Mouse (Mus musculus): ENCODE data around the gene Sprr2a3.
"Not testable (repeated sequence)": the region's sequence is repeated elsewhere in the genome, so short reads cannot be mapped to it uniquely, and the experiment has no call there.

Gene Sprr2a3

DNA sequence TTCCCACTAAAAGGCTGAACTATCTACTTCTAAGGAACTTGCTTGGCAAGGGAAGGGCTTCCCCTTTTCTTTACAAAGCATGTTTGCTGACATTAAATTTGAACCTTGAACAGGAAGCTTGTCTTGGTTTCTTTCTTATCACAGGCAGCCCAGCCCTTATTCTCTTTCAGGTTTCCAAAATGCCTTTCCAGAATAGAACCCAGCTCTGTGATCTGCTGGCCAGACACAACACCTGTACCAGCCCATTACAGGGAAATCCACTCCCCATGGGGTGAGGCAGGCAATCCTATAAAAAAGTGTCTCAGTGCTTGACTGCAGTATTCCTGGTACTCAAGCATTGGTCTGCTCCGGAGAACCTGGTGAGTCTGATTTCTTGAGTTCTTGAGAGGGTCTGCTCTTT lies at the start of gene Sprr2a3:
Sprr2a3 (plus strand) TSS at position 317 of the 400 bp plus-strand sequence.
- not testable (repeated sequence) for DNase-seq (ENCODE audit: low spot score in 2 of 2)

DNA sequence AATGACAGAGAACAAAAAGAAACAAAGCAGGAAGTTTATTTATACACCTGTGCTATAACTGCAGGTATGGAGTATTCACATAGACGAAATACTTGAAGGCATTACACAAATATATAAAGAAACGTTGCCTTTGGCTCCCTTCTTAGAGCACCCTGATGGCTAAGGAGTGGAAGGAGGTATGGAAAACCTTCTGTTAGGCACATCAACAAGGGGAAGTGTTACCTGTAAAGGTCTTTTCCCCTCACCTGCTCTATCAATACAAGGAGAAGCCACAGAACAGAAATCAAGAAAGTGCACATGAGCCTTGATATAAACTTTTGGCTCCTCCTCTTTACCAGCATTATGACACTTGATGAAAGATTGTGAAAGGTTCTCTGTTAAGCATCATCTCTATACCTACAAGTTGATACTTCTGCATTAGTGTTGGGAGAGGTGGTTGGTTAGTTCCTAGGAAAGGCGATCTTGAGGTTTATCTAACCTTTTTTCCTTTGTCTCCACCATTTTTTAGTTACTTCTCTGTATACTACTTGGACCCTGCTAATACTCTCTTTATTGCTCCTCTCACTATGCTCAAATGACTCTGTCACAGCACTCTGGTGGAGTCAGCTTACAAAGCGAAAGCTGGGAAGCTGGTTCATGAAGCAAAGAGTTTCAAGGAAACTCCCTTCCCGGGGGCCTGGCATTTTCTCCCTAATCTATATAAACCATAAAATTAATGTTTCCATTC lies 48.6 kb upstream of the Sprr2a3 start:
- DNase-seq (ENCODE audit: low spot score in 2 of 2): not testable (repeated sequence)

DNA sequence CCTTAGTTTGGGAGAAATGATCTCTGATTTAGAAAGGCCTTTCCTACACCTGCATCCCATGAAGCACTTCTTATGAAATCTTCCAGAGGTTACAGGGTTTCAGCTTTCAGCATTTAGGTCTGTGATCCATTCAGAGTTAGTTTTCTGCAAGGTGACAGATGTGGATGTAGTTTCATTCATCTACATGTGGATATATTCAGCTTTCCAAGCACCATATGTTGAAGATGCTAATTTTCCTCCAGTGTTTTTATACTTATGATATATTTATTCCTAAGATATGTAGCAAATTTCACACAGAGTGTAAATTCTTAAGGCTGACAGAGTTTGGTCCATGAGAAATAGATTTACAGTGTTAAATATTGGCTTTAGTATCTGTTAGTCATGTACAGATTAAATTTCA lies 46.5 kb upstream of the Sprr2a3 start:
- not testable (repeated sequence) for DNase-seq (ENCODE audit: low spot score in 2 of 2)

DNA sequence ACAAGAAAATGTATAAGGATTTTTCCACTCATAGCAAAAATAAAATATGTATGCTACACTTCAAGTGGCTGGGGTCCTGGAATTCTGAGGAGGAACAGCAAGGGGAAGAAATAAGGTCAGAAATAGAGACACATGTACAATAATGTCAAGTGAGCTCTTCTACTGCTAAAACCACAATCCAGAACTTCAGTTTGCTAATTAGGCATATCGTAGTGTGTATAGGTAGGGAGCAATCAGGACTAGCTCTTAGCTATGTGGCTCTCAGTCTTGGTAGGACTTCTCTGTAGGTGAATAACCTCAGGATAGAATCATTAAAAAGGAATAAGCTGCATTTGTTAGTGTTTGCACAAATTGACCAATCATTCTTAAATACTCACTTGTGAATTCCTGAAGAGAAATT lies 46.0 kb upstream of the Sprr2a3 start:
- DNase-seq (ENCODE audit: low spot score in 2 of 2): not testable (repeated sequence)

DNA sequence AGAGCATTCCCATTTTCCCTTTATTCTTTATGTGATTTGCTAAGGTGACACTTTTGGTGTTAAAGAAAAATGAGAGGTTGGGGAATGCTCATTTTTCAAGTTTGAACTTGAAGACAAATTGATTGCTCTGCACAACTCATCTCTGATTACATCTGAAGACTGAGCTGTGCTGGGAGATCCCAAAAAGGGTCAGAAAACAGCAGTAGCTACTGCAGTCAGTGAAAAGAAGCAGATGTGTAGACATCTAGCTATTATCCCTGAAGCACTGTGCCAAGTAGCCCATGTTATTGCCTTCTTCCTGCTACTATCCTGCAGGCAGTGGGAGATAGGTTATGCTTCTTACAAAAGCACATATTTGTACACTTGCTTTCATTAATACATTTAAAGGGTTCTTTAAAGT lies 40.4 kb upstream of the Sprr2a3 start:
- DNase-seq (ENCODE audit: low spot score in 2 of 2): not testable (repeated sequence)

DNA sequence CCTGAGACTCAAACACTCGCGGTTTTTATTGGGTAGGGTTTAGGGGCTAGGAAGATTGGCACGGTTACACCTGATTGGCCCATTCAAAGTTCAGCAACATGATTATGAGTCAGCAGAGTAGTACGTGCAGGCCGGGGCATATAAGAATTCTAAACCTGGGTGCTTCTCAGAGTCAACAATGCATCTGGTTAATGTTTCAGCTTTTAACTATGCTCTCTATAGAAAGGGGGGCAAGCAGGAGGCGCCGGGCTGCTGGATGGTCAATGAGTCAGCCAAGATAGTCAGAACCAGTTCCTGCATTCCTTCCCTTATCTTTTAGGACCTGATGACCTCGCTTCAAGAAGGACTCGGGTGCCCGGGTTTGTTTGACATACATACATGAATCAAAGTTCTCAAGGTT lies 39.0 kb upstream of the Sprr2a3 start:
- DNase-seq (ENCODE audit: low spot score in 2 of 2): not testable (repeated sequence)

DNA sequence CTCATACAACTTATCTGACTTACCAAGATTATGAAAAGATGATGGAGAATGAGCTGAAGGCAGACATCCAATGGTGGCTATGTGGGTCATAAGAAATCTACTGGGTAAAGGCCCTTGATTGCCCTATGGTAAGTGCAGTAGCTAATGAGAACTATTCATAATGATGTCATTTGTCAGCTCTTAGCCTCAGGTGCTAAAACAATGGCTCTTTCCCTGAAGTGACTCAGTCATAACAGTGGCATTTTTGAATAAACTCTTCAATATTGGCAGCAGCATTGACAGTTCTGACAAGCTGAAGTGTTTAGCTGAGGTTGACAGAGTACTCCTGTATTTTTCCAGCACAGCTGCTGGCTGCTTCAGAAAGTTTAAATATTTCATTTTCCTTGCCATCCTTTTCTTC lies 36.7 kb upstream of the Sprr2a3 start:
- DNase-seq (ENCODE audit: low spot score in 2 of 2): not testable (repeated sequence)

DNA sequence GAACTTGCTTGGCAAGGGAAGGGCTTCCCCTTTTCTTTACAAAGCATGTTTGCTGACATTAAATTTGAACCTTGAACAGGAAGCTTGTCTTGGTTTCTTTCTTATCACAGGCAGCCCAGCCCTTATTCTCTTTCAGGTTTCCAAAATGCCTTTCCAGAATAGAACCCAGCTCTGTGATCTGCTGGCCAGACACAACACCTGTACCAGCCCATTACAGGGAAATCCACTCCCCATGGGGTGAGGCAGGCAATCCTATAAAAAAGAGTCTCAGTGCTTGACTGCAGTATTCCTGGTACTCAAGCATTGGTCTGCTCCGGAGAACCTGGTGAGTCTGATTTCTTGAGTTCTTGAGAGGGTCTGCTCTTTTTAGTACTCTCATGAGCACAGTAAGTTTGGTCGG lies 34.8 kb upstream of the Sprr2a3 start:
- not testable (repeated sequence) for DNase-seq (ENCODE audit: low spot score in 2 of 2)

DNA sequence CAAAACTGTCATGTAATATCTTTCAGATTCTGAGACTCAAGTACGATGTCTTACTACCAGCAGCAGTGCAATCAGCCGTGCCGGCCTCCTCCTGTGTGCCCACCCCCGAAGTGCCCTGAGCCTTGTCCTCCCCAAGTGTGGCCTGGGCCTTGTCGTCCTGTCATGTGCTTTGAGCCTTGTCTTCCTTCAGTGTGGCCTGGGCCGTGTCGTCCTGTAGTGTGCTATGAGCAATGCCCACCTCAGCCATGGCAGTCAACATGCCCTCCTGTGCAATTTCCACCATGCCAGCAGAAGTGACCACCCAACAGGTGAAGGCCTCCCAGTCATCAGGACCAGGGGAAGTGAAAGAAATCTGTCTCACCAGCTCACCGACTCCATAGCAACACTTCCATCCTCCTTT lies 31.4 kb upstream of the Sprr2a3 start:
- not testable (repeated sequence) for DNase-seq (ENCODE audit: low spot score in 2 of 2)

DNA sequence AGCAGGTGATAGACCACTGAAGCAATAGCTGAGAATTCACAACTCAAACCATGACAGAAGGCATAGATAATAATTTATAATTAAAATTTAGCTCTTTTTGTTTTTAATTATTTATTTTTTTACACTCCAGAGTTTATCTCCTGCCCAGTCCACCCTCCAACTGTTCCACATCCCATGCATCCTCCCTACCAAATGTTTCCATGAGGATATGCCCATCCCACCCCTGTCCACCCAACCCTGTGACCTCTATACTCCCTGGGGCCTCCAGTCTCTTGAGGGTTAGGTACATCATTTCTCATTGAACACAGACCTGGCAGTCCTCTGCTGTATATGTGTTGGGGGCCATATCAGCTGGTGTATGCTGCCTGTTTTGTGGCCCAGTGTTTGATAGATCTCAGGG lies 26.7 kb upstream of the Sprr2a3 start:
- DNase-seq (ENCODE audit: low spot score in 2 of 2): not testable (repeated sequence)

DNA sequence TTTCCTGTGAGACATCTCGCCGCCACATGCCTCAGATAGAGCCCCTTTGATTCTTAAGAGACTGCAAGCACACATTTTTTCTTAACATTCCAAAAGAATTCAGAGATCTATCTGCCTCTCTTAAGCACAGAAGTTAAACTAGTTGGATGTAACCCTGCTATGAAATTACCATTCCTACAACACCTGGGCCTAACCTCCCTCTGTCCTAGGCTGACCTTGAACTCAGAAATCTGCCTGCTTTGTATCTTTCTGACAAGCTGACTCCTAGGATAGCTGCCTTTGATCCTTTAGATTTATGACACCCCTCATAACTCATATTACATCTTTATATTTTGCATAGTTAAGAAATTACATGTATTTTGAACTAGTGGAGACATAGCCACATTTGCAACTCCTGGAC lies 21.8 kb upstream of the Sprr2a3 start:
- DNase-seq (ENCODE audit: low spot score in 2 of 2): not testable (repeated sequence)

DNA sequence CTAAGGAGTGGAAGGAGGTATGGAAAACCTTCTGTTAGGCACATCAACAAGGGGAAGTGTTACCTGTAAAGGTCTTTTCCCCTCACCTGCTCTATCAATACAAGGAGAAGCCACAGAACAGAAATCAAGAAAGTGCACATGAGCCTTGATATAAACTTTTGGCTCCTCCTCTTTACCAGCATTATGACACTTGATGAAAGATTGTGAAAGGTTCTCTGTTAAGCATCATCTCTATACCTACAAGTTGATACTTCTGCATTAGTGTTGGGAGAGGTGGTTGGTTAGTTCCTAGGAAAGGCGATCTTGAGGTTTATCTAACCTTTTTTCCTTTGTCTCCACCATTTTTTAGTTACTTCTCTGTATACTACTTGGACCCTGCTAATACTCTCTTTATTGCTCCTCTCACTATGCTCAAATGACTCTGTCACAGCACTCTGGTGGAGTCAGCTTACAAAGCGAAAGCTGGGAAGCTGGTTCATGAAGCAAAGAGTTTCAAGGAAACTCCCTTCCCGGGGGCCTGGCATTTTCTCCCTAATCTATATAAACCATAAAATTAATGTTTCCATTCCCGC lies 13.7 kb upstream of the Sprr2a3 start:
- not testable (repeated sequence) for DNase-seq (ENCODE audit: low spot score in 2 of 2)

DNA sequence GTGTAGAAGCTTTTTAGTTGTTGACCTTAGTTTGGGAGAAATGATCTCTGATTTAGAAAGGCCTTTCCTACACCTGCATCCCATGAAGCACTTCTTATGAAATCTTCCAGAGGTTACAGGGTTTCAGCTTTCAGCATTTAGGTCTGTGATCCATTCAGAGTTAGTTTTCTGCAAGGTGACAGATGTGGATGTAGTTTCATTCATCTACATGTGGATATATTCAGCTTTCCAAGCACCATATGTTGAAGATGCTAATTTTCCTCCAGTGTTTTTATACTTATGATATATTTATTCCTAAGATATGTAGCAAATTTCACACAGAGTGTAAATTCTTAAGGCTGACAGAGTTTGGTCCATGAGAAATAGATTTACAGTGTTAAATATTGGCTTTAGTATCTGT lies 11.7 kb upstream of the Sprr2a3 start:
- not testable (repeated sequence) for DNase-seq (ENCODE audit: low spot score in 2 of 2)

DNA sequence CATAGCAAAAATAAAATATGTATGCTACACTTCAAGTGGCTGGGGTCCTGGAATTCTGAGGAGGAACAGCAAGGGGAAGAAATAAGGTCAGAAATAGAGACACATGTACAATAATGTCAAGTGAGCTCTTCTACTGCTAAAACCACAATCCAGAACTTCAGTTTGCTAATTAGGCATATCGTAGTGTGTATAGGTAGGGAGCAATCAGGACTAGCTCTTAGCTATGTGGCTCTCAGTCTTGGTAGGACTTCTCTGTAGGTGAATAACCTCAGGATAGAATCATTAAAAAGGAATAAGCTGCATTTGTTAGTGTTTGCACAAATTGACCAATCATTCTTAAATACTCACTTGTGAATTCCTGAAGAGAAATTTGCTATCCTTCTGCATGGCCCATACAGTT lies 11.2 kb upstream of the Sprr2a3 start:
- DNase-seq (ENCODE audit: low spot score in 2 of 2): not testable (repeated sequence)

DNA sequence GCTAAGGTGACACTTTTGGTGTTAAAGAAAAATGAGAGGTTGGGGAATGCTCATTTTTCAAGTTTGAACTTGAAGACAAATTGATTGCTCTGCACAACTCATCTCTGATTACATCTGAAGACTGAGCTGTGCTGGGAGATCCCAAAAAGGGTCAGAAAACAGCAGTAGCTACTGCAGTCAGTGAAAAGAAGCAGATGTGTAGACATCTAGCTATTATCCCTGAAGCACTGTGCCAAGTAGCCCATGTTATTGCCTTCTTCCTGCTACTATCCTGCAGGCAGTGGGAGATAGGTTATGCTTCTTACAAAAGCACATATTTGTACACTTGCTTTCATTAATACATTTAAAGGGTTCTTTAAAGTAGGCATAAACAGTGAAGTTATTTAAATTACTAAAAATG lies 5.6 kb upstream of the Sprr2a3 start:
- not testable (repeated sequence) for DNase-seq (ENCODE audit: low spot score in 2 of 2)

DNA sequence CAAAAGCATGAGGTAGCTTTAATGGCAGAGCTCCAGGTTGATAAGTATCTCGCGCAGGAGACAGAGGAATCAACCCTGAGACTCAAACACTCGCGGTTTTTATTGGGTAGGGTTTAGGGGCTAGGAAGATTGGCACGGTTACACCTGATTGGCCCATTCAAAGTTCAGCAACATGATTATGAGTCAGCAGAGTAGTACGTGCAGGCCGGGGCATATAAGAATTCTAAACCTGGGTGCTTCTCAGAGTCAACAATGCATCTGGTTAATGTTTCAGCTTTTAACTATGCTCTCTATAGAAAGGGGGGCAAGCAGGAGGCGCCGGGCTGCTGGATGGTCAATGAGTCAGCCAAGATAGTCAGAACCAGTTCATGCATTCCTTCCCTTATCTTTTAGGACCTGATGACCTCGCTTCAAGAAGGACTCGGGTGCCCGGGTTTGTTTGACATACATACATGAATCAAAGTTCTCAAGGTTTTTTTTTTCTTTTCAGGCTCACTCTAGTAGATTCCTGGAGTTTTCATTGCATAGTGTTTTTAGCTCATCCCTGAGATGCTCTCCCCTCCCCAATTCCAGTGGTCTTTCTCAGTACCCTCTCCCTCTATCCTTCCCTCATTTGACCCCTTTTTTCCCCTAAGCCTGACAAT lies 4.1 kb upstream of the Sprr2a3 start:
- not testable (repeated sequence) for DNase-seq (ENCODE audit: low spot score in 2 of 2)

DNA sequence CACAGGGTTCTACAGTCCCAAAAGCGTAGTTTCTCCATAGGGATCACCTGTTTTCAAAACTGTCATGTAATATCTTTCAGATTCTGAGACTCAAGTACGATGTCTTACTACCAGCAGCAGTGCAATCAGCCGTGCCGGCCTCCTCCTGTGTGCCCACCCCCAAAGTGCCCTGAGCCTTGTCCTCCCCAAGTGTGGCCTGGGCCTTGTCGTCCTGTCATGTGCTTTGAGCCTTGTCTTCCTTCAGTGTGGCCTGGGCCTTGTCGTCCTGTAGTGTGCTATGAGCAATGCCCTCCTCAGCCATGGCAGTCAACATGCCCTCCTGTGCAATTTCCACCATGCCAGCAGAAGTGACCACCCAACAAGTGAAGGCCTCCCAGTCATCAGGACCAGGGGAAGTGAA lies 3.3 kb downstream of the Sprr2a3 start:
- DNase-seq (ENCODE audit: low spot score in 2 of 2): not testable (repeated sequence)

DNA sequence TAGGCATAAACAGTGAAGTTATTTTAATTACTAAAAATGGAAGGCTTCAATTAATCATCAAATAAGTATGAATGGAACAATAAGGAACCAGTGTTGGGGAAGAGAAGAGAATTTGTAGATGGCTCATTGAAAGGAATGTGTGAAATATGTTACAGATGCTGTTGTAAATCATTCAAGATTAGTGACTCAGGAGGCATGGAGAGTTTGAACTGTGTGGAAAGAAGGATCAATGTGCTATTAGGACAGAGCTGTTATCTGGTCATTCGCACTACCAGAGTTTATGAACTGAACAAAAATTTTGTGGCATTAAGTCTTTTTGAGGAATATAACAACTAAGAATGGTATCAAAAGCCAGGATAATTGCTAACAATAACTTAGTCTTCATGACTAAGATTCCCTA lies 22.2 kb downstream of the Sprr2a3 start:
- no peak for DNase-seq (ENCODE audit: low spot score in 2 of 2)

DNA sequence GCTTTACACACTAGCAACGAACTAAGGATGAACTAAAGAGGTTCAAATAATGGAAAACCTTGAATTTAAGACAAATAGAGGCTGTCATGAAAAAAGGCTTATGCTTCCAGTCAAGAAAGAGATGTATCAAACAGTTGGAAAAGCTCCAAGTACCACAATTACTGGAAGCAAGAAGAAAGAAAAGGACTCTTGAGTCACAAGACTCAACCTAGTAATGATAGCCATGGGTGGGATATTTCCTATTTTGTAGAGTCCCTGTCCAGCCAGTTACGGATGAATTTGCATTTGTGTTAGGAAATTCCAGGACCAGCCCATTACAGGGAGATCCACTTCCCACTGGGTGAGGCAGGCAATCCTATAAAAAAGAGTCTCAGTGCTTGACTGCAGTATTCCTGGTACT lies 31.1 kb downstream of the Sprr2a3 start, which contains the start of gene Sprr2b:
Sprr2b (plus strand) TSS at position 301 of the 400 bp plus-strand sequence.
- DNase-seq (ENCODE audit: low spot score in 2 of 2): no peak

DNA sequence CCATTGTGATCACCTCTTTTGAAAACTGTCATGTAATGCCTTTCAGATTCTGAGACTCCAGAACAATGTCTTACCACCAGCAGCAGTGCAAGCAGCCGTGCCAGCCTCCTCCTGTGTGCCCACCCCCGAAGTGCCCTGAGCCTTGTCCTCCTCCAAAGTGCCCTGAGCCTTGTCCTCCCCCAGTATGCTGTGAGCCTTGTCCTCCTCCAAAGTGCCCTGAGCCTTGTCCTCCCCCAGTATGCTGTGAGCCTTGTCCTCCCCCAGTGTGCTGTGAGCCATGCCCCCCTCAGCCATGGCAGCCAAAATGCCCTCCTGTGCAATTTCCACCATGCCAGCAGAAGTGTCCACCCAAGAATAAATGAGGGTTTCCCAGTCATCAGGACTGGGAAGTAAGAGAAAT lies 32.2 kb downstream of the Sprr2a3 start:
- no peak for DNase-seq (ENCODE audit: low spot score in 2 of 2)

DNA sequence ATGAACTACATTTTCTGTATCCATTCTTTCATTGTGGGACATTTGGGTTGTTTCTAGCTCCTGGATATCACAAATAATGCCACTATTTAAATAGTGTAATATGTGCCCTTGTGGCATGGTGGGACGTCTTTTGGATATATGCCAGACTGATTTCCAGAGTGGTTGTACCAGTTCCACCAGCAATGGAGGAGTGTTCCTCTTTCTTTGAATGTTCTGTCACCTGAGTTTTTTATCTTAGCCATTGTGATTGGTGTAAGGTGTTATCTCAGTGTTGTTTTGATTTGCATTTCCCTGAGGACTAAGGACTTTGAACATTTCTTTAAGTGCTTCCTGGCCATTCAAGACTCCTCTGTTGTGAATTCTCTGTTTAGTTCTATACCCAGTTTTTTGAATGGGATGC lies 51.1 kb downstream of the Sprr2a3 start:
- no peak for DNase-seq (ENCODE audit: low spot score in 2 of 2)

DNA sequence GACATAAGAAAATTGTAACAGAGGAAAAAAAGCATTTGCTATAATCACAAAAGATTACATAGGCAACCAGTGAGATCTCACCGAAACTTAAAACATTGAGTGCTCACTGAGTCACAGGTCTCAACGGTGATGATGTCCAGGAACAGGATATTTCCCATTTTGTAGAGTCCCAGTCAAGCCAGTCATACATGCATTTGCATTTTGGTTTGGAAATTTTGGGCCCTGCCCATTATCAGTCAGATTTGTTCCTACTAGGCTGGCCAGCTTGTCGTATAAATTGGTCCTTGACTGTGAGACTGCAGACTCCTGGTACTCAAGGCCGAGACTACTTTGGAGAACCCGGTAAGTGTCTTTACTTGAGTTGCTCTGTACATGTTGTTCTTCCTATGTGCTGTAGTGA lies 53.6 kb downstream of the Sprr2a3 start, which contains the start of gene Sprr2d:
Sprr2d (plus strand) TSS at position 301 of the 400 bp plus-strand sequence.
- no peak for DNase-seq (ENCODE audit: low spot score in 2 of 2)

All from spleen, postnatal 4 days (tissue).